Mouse (Mus musculus) heart, embryonic 14.5 days (tissue): ENCODE measurements around the gene Prdx6b. TPM values are rescaled to one million over a fixed set of nuclear protein-coding genes. Genes with fewer than 3 reads are reported as not detected.

Experiments used
- ATAC-seq: fragments of 200-750 bp; cut with Nextera tagmentation; 2 replicates; pipeline ENCODE4 v1.8.0; 2017; ENCODE audit warnings: low read depth, moderate TSS enrichment; ENCODE audit not compliant: insufficient number of reproducible peaks, insufficient read depth, low FRiP score
- H3K27ac ChIP-seq, 2 experiments: fragments of 200-500 bp in 1 of 2; fragments of 300-500 bp in 1 of 2; sonication (generic) in 1 of 2; replicated peaks in 1 of 2; 2 replicates each; pipeline ENCODE4 v1.5.1; 2012 to 2014; ENCODE audit warnings: low read depth in 2 of 2, low read length in 2 of 2, control low read depth in 1 of 2, mild to moderate bottlenecking in 1 of 2, mixed read lengths in 1 of 2; ENCODE audit not compliant: control insufficient read depth in 1 of 2, insufficient read depth in 1 of 2
- H3K27me3 ChIP-seq: fragments of 300-500 bp; sonication (generic); 2 replicates; pipeline ENCODE4 v1.6.1; 2014; ENCODE audit warnings: mild to moderate bottlenecking, low read length, control low read depth; ENCODE audit not compliant: control insufficient read depth, insufficient read depth
- H3K36me3 ChIP-seq: fragments of 300-500 bp; sonication (generic); 2 replicates; pipeline ENCODE4 v1.6.1; 2014; ENCODE audit warnings: mild to moderate bottlenecking, control low read depth, low read length, mixed read lengths; ENCODE audit not compliant: control insufficient read depth, insufficient read depth
- H3K4me1 ChIP-seq, 2 experiments: fragments of 200-500 bp in 1 of 2; fragments of 300-500 bp in 1 of 2; sonication (generic) in 1 of 2; 2 replicates each; pipeline ENCODE4 v1.6.1; 2012 to 2014; ENCODE audit warnings: low read length in 2 of 2, control low read depth in 1 of 2, mixed read lengths in 1 of 2; ENCODE audit not compliant: control insufficient read depth in 2 of 2, insufficient read depth in 2 of 2
- H3K4me2 ChIP-seq: fragments of 300-500 bp; sonication (generic); 2 replicates; pipeline ENCODE4 v1.6.1; 2014; ENCODE audit warnings: mild to moderate bottlenecking, low read length
- H3K4me3 ChIP-seq, 2 experiments: fragments of 200-500 bp in 1 of 2; fragments of 300-500 bp in 1 of 2; sonication (generic) in 1 of 2; 2 replicates each; pipeline ENCODE4 v1.5.1; 2012 to 2014; ENCODE audit warnings: low read length in 2 of 2, mild to moderate bottlenecking in 2 of 2, control low read depth in 1 of 2, low read depth in 1 of 2, moderate library complexity in 1 of 2; ENCODE audit not compliant: control insufficient read depth in 1 of 2, insufficient read depth in 1 of 2
- H3K9ac ChIP-seq: fragments of 300-500 bp; sonication (generic); 2 replicates; pipeline ENCODE4 v1.6.1; 2014; ENCODE audit warnings: mild to moderate bottlenecking, low read length
- H3K9me3 ChIP-seq: fragments of 300-500 bp; sonication (generic); 2 replicates; pipeline ENCODE4 v1.6.1; 2016; ENCODE audit warnings: low read length, control low read depth; ENCODE audit not compliant: control insufficient read depth
- WGBS: fragments of 180-500 bp; shearing (Covaris S2); extraction: QIAGEN DNeasy Blood & Tissue Kit; methylation state at CpG from one replicate; pipeline ENCODE4 v1.1.7; 2014; 5-methylcytosine and 5-hydroxymethylcytosine counted together
- polyA plus RNA-seq: library from polyadenylated mRNA; unstranded; fragments of >200 nt; fragmentation: Nextera tagmentation; extraction: Ambion mirVana; gene quantifications from 2 replicates; pipeline ENCODE4 v1.2.1, GENCODE M21; 2014

Prdx6b gene
- not detected in 2 replicates for polyA plus RNA-seq

GRCm38 (mm10) chr2:80292172-80292571 lies at the start of gene Prdx6b:
Gene Prdx6b (plus strand): TSS chr2:80292472.
- no peak within 1 kb of the TSS for H3K9ac ChIP-seq
- no peaks in the 10 kb centered on the region for H3K36me3 ChIP-seq
- H3K4me2 ChIP-seq, result no peak within 1 kb of the TSS
- H3K4me3 ChIP-seq, result no peak within 1 kb of the TSS
- no peaks in the 10 kb centered on the region for H3K4me1 ChIP-seq
- 79% methylated on average over 8 of the region's 8 CpGs for WGBS
- no peak within 1 kb of the TSS for H3K27ac ChIP-seq
- no peaks in the 10 kb centered on the region for H3K27me3 ChIP-seq
- ATAC-seq, result no peak
- no peaks in the 10 kb centered on the region for H3K9me3 ChIP-seq

- Histone ChIP-seq H3K9ac (no peak overlapping the region), H3K36me3 (no peaks in the 10 kb centered on the region), H3K9me3 (no peaks in the 10 kb centered on the region), H3K27ac (no peak overlapping the region), H3K4me1 (no peaks in the 10 kb centered on the region), H3K4me3 (no peak overlapping the region), H3K4me2 (no peak overlapping the region), H3K27me3 (no peaks in the 10 kb centered on the region)
- no peak for ATAC-seq
- 57% methylated on average over 3 of the region's 3 CpGs for WGBS
Observed at GRCm38 (mm10) chr2:80247466-80247865, 44.8 kb upstream of the Prdx6b start.

- Histone ChIP-seq H3K4me3 (no peak overlapping the region), H3K27ac (no peak overlapping the region), H3K9me3 (no peaks in the 10 kb centered on the region), H3K4me1 (no peaks in the 10 kb centered on the region), H3K36me3 (no peaks in the 10 kb centered on the region), H3K4me2 (no peak overlapping the region), H3K9ac (no peak overlapping the region), H3K27me3 (no peaks in the 10 kb centered on the region)
- no peak for ATAC-seq
Observed at GRCm38 (mm10) chr2:80247868-80248267, 44.4 kb upstream of the Prdx6b start.

GRCm38 (mm10) chr2:80259888-80260672 lies 32.2 kb upstream of the Prdx6b start:
- Histone ChIP-seq H3K9me3 (no peaks in the 10 kb centered on the region), H3K4me2 (no peak overlapping the region), H3K9ac (no peak overlapping the region), H3K27me3 (no peaks in the 10 kb centered on the region), H3K4me1 (no peaks in the 10 kb centered on the region), H3K27ac (no peak overlapping the region), H3K36me3 (no peaks in the 10 kb centered on the region), H3K4me3 (no peak overlapping the region)
- WGBS, result 78% methylated on average over 3 of the region's 3 CpGs
- ATAC-seq, result no peak

GRCm38 (mm10) chr2:80266894-80267293 lies 25.4 kb upstream of the Prdx6b start:
- Histone ChIP-seq H3K4me1 (peaks cover 3 to 7% of the 10 kb centered on the region in 2 experiments; a peak in 2 of 4 replicates), H3K9me3 (no peaks in the 10 kb centered on the region), H3K27ac (no peak overlapping the region), H3K36me3 (no peaks in the 10 kb centered on the region), H3K4me2 (peak overlapping the region; percentile 43), H3K9ac (no peak overlapping the region), H3K27me3 (0 out of 2 replicates have a peak, but pooled peaks cover 3% of the 10 kb centered on the region), H3K4me3 (no peak overlapping the region; a peak in 1 of 4 replicates)
- 12% methylated on average over 11 of the region's 11 CpGs for WGBS
- no peak for ATAC-seq

GRCm38 (mm10) chr2:80268053-80268452 lies 24.2 kb upstream of the Prdx6b start:
- ATAC-seq, result no peak
- Histone ChIP-seq H3K4me3 (no peak overlapping the region), H3K9me3 (no peaks in the 10 kb centered on the region), H3K9ac (no peak overlapping the region), H3K36me3 (no peaks in the 10 kb centered on the region), H3K4me2 (no peak overlapping the region), H3K27me3 (0 out of 2 replicates have a peak, but pooled peaks cover 3% of the 10 kb centered on the region), H3K4me1 (peaks cover 3 to 8% of the 10 kb centered on the region in 2 experiments; a peak in 2 of 4 replicates), H3K27ac (no peak overlapping the region)
- 48% methylated on average over 4 of the region's 4 CpGs for WGBS

GRCm38 (mm10) chr2:80271431-80271830 lies 20.8 kb upstream of the Prdx6b start:
- no peak overlapping the region for H3K9ac ChIP-seq
- H3K27me3 ChIP-seq, result no peaks in the 10 kb centered on the region
- ATAC-seq, result no peak
- H3K36me3 ChIP-seq, result no peaks in the 10 kb centered on the region
- H3K4me3 ChIP-seq, result no peak overlapping the region
- H3K9me3 ChIP-seq, result 0 out of 2 replicates have a peak, but pooled peaks cover 3% of the 10 kb centered on the region
- H3K4me1 ChIP-seq, result peaks cover 3 to 8% of the 10 kb centered on the region in 2 experiments; a peak in 2 of 4 replicates
- WGBS, result 33% methylated on average over 1 of the region's 1 CpGs
- H3K27ac ChIP-seq, result peak overlapping the region; percentile 31 to 34; a peak in 1 of 4 replicates
- no peak overlapping the region for H3K4me2 ChIP-seq
